Mouse (Mus musculus) liver, adult 2 months (tissue): Measurements from ENCODE around the gene Fbxl14.

Source experiments
- CTCF ChIP-seq: fragments of 200-500 bp; IDR thresholded peaks from 2 replicates; pipeline ENCODE4 v1.5.1; 2011; ENCODE audit warnings: low read depth, low read length, control low read depth
- POLR2A ChIP-seq: fragments of 200-500 bp; IDR thresholded peaks from 2 replicates; pipeline ENCODE4 v1.6.1; 2011; ENCODE audit warnings: low read length, control low read depth; ENCODE audit not compliant: insufficient read depth; ENCODE audit errors: extremely low read depth

GRCm38 (mm10) chr6:119487619-119488018 is 8.2 kb downstream of the Fbxl14 start:
- TF ChIP-seq CTCF (no peak), POLR2A (no peak)
